Mouse (Mus musculus): ENCODE data around the gene Zdhhc24. TPM values are rescaled to one million over a fixed set of nuclear protein-coding genes. Genes with fewer than 3 reads are reported as not detected.
"Not testable (repeated sequence)": the region's sequence is repeated elsewhere in the genome, so short reads cannot be mapped to it uniquely, and the experiment has no call there.

The Zdhhc24 gene
- polyA plus RNA-seq, 1 experiment = 9.3 TPM

- TF ChIP-seq MYOD1 (IDR thresholded peaks at IDR 0.05; ENCODE audit: control insufficient read depth in 1 of 3, insufficient read length in 2 of 3, low read depth in 2 of 3) = no peak
- peak; percentile 73 for TF ChIP-seq POLR2AphosphoS2 (IDR thresholded peaks at IDR 0.05; ENCODE audit: insufficient read length, low read depth)
- Histone ChIP-seq H3K36me3 (ENCODE audit: control insufficient read depth, insufficient read depth) (no peaks in the 10 kb centered on the region), H3K4me2 (ENCODE audit: low read depth) (no peak overlapping the region), H3K79me2 (ENCODE audit: control insufficient read depth, insufficient read depth) (no peaks in the 10 kb centered on the region), H3ac (ENCODE audit: control insufficient read depth, insufficient read length) (no peak overlapping the region), H3K4me3 (no peak overlapping the region), H3K27me3 (ENCODE audit: control insufficient read depth, insufficient read depth, insufficient read length) (no peaks in the 10 kb centered on the region)
These were observed 13.3 kb upstream of the Zdhhc24 start for GRCm38 (mm10) chr19:4865147-4865546.

DNA sequence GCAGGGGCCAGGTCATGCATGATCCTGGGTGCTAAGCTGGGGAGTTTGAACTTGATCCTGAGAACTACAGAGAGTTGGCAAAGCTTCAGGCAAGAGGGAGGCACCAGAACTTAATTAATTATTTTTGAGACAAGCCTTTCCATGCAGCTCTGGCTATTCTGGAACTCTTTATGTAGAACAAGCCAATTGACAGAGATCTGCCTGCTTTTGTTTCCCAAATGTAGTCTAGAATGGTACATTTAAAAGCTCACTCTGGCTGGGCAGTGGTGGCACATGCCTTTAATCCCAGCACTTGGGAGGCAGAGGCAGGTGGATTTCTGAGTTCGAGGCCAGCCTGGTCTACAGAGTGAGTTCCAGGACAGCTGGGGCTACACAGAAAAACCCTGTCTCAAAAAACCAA lies 3.9 kb upstream of the Zdhhc24 start:
- H3K4me3 ChIP-seq; H3K79me2 ChIP-seq (ENCODE audit: control insufficient read depth, insufficient read depth); H3K36me3 ChIP-seq (ENCODE audit: control insufficient read depth, insufficient read depth); H3K27me3 ChIP-seq (ENCODE audit: control insufficient read depth, insufficient read depth, insufficient read length); H3ac ChIP-seq (ENCODE audit: control insufficient read depth, insufficient read length): not testable (repeated sequence)
- H3K4me2 ChIP-seq (ENCODE audit: low read depth) = peak overlapping the region; percentile 18

DNA sequence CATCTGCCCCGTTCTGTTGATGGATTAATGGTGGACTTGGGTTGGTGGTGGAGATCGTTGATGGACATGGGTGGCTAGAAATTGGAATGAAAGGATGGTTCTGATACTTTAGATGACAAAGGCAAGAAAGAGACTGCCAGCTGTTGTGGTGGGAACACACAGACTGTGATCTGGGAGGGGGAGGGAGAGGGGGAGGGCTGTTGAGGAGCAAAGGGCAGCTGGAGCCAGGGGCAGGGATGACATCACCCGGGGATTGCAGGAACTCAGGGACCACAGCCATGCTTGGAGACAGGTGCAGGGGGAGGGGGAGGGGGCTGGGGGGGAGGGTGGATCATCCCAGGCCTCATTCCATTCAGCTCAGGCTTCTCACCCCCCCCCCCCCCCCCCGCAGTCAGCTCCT lies 2.2 kb upstream of the Zdhhc24 start:
- Histone ChIP-seq H3K27me3 (ENCODE audit: control insufficient read depth, insufficient read depth, insufficient read length) (no peaks in the 10 kb centered on the region), H3K36me3 (ENCODE audit: control insufficient read depth, insufficient read depth) (no peaks in the 10 kb centered on the region), H3ac (ENCODE audit: control insufficient read depth, insufficient read length) (no peak overlapping the region), H3K79me2 (ENCODE audit: control insufficient read depth, insufficient read depth) (peaks cover 8% of the 10 kb centered on the region), H3K4me3 (peak overlapping the region; percentile 43), H3K4me2 (ENCODE audit: low read depth) (peak overlapping the region; percentile 96)
- TF ChIP-seq MAX (IDR thresholded peaks at IDR 0.05; ENCODE audit: low read depth) (no peak), TCF3 (IDR thresholded peaks at IDR 0.05; ENCODE audit: insufficient read length, low read depth) (peak; percentile 73), MYOD1 (IDR thresholded peaks at IDR 0.05; ENCODE audit: control insufficient read depth in 1 of 3, insufficient read length in 2 of 3, low read depth in 2 of 3) (peak; percentile 61 to 94 (median 87)), TCF12 (IDR thresholded peaks at IDR 0.05; ENCODE audit: insufficient read depth, poor library complexity, severe bottlenecking) (peak; percentile 66), MYOG (IDR thresholded peaks at IDR 0.05; ENCODE audit: control insufficient read depth in 1 of 3, insufficient read depth in 1 of 3, insufficient read length in 2 of 3, low read depth in 2 of 3) (peak; percentile 86 to 96 (median 89))

DNA sequence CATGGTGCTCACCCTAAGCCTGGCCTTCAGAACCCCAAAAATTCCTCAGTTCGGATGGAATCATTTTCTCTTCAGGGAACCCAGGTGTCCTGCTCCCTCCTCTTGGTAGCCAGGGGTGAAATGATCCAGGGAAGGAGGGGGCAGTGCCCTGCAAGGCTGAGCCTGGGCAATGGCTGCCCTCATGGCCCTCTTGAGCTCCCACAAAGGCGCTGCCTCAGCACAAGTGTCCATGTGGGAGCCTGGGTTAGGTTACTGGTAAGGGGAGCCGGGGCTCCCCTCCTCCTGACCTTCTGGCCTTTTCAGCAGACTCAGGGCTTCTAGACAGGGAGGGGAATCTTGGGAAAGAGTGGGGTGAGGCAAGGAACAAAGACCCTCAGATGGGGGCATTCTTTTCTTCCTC lies 1.7 kb upstream of the Zdhhc24 start:
- no peak for TF ChIP-seq MAX (IDR thresholded peaks at IDR 0.05; ENCODE audit: low read depth)
- TF ChIP-seq POLR2A (IDR thresholded peaks at IDR 0.05; ENCODE audit: insufficient read length, low read depth) = no peak
- no peak for TF ChIP-seq CEBPB (IDR thresholded peaks at IDR 0.05; ENCODE audit: insufficient read depth, poor library complexity, severe bottlenecking)
- TF ChIP-seq POLR2AphosphoS2 (IDR thresholded peaks at IDR 0.05; ENCODE audit: insufficient read length, low read depth) = no peak
- TF ChIP-seq MYOG (IDR thresholded peaks at IDR 0.05; ENCODE audit: control insufficient read depth in 1 of 3, insufficient read depth in 1 of 3, insufficient read length in 2 of 3, low read depth in 2 of 3) = peak in 1 of 3 experiments; percentile 63
- no peak for TF ChIP-seq SRF (IDR thresholded peaks at IDR 0.05; ENCODE audit: control insufficient read depth, insufficient read length, low read depth)
- TF ChIP-seq MYOD1 (IDR thresholded peaks at IDR 0.05; ENCODE audit: control insufficient read depth in 1 of 3, insufficient read length in 2 of 3, low read depth in 2 of 3) = peak in 1 of 3 experiments; percentile 39
- TF ChIP-seq REST (IDR thresholded peaks at IDR 0.05; ENCODE audit: insufficient read depth, insufficient read length) = no peak
- no peak for TF ChIP-seq TCF12 (IDR thresholded peaks at IDR 0.05; ENCODE audit: insufficient read depth, poor library complexity, severe bottlenecking)
- H3K4me3 ChIP-seq = peak overlapping the region; percentile 43

GRCm38 (mm10) chr19:4877785-4878184 lies 683 bp upstream of the Zdhhc24 start, which contains the start of gene Actn3:
Gene Actn3, minus strand, starts transcription at chr19:4877909.
- Histone ChIP-seq H3K4me2 (ENCODE audit: low read depth) (peak within 1 kb of the TSS; percentile 96), H3ac (ENCODE audit: control insufficient read depth, insufficient read length) (peak within 1 kb of the TSS; percentile 48), H3K4me3 (peak within 1 kb of the TSS; percentile 43), H3K27me3 (ENCODE audit: control insufficient read depth, insufficient read depth, insufficient read length) (no peaks in the 10 kb centered on the region), H3K79me2 (ENCODE audit: control insufficient read depth, insufficient read depth) (peaks cover 8% of the 10 kb centered on the region), H3K36me3 (ENCODE audit: control insufficient read depth, insufficient read depth) (no peaks in the 10 kb centered on the region)
- TF ChIP-seq POLR2A (IDR thresholded peaks at IDR 0.05; ENCODE audit: insufficient read length, low read depth) (peak; percentile 75), TCF3 (IDR thresholded peaks at IDR 0.05; ENCODE audit: insufficient read length, low read depth) (no peak), POLR2AphosphoS2 (IDR thresholded peaks at IDR 0.05; ENCODE audit: insufficient read length, low read depth) (peak; percentile 31), REST (IDR thresholded peaks at IDR 0.05; ENCODE audit: insufficient read depth, insufficient read length) (no peak), USF1 (IDR thresholded peaks at IDR 0.05; ENCODE audit: low read depth) (no peak), MAX (IDR thresholded peaks at IDR 0.05; ENCODE audit: low read depth) (no peak), MYOG (IDR thresholded peaks at IDR 0.05; ENCODE audit: control insufficient read depth in 1 of 3, insufficient read depth in 1 of 3, insufficient read length in 2 of 3, low read depth in 2 of 3) (no peak), TCF12 (IDR thresholded peaks at IDR 0.05; ENCODE audit: insufficient read depth, poor library complexity, severe bottlenecking) (no peak), E2F4 (IDR thresholded peaks at IDR 0.05; ENCODE audit: insufficient read depth) (no peak), SRF (IDR thresholded peaks at IDR 0.05; ENCODE audit: control insufficient read depth, insufficient read length, low read depth) (peak; percentile 93), MYOD1 (IDR thresholded peaks at IDR 0.05; ENCODE audit: control insufficient read depth in 1 of 3, insufficient read length in 2 of 3, low read depth in 2 of 3) (no peak), CEBPB (IDR thresholded peaks at IDR 0.05; ENCODE audit: insufficient read depth, poor library complexity, severe bottlenecking) (peak; percentile 66; the same call in 1 of the 2 replicates)

More for the DNA sequence above, 1.7 kb upstream of the Zdhhc24 start:
- Histone ChIP-seq H3K4me2 (ENCODE audit: low read depth) (peak overlapping the region; percentile 96), H3K27me3 (ENCODE audit: control insufficient read depth, insufficient read depth, insufficient read length) (no peaks in the 10 kb centered on the region), H3K79me2 (ENCODE audit: control insufficient read depth, insufficient read depth) (peaks cover 8% of the 10 kb centered on the region), H3ac (ENCODE audit: control insufficient read depth, insufficient read length) (peak overlapping the region; percentile 48), H3K36me3 (ENCODE audit: control insufficient read depth, insufficient read depth) (no peaks in the 10 kb centered on the region)
